Mouse (Mus musculus) heart, adult 2 months (tissue): ENCODE results near the gene Jmy.

Source experiments
- CTCF ChIP-seq: fragments of 200-600 bp; IDR thresholded peaks from 2 replicates; pipeline ENCODE4 v1.8.1; 2022; ENCODE audit warnings: antibody characterized with exemption, mild to moderate bottlenecking, moderate library complexity
- EP300 ChIP-seq: fragments of 200-500 bp; IDR thresholded peaks from 2 replicates; pipeline ENCODE4 v1.6.1; 2011; ENCODE audit warnings: low read depth, low read length, control low read depth; ENCODE audit not compliant: insufficient read depth
- POLR2A ChIP-seq: fragments of 200-500 bp; IDR thresholded peaks from 2 replicates; pipeline ENCODE4 v1.6.1; 2011; ENCODE audit warnings: mild to moderate bottlenecking, low read depth, low read length, control low read depth; ENCODE audit not compliant: insufficient read depth

- TF ChIP-seq POLR2A (no peak), CTCF (no peak), EP300 (no peak)
Measured at GRCm38 (mm10) chr13:93488510-93488909, 11.1 kb downstream of the Jmy start.
